Mouse (Mus musculus): Measurements from ENCODE around the gene Stoml1. TPM values are rescaled to one million over a fixed set of nuclear protein-coding genes. Genes with fewer than 3 reads are reported as not detected.

Stoml1 gene
- 10 to 100 TPM in 2 of 4 experiments, 1 to 10 TPM in 2; 8.6 to 10.8 (median 9.8) TPM for total RNA-seq (2022)

- peak; percentile 92 to 93 for DNase-seq (ENCODE audit: low spot score in 2 of 2)
Observed at GRCm38 (mm10) chr9:58253033-58253804, at the start of gene Stoml1. TSS of gene Stoml1 (plus strand) at chr9:58253164.

- peak; percentile 30 to 43 for DNase-seq (ENCODE audit: low spot score in 2 of 2)
Observed at GRCm38 (mm10) chr9:58203516-58204447, 49.2 kb upstream of the Stoml1 start, which contains the start of the genes Islr and Islr2. TSS of gene Islr (minus strand) at chr9:58204306. TSS of gene Islr2 (minus strand) at chr9:58204319.

- DNase-seq (ENCODE audit: low spot score in 2 of 2), result peak; percentile 84 to 85
Observed at GRCm38 (mm10) chr9:58204448-58205000, 48.4 kb upstream of the Stoml1 start.

- no peak for DNase-seq (ENCODE audit: low spot score in 2 of 2)
Observed at GRCm38 (mm10) chr9:58206013-58206412, 47.0 kb upstream of the Stoml1 start.

- DNase-seq (ENCODE audit: low spot score in 2 of 2), result no peak
Observed at GRCm38 (mm10) chr9:58209462-58210303, 43.3 kb upstream of the Stoml1 start.

- DNase-seq (ENCODE audit: low spot score in 2 of 2), result no peak
Observed at GRCm38 (mm10) chr9:58210304-58210627, 42.7 kb upstream of the Stoml1 start.

- no peak for DNase-seq (ENCODE audit: low spot score in 2 of 2)
Observed at GRCm38 (mm10) chr9:58213377-58213776, 39.6 kb upstream of the Stoml1 start.

GRCm38 (mm10) chr9:58213865-58214264 lies 39.1 kb upstream of the Stoml1 start:
- no peak for DNase-seq (ENCODE audit: low spot score in 2 of 2)

GRCm38 (mm10) chr9:58214519-58215180 lies 38.3 kb upstream of the Stoml1 start:
- no peak for DNase-seq (ENCODE audit: low spot score in 2 of 2)

GRCm38 (mm10) chr9:58216402-58216801 lies 36.6 kb upstream of the Stoml1 start:
- DNase-seq (ENCODE audit: low spot score in 2 of 2), result no peak

- no peak for DNase-seq (ENCODE audit: low spot score in 2 of 2)
Observed at GRCm38 (mm10) chr9:58218539-58218938, 34.4 kb upstream of the Stoml1 start.

- no peak for DNase-seq (ENCODE audit: low spot score in 2 of 2)
Observed at GRCm38 (mm10) chr9:58220218-58220903, 32.6 kb upstream of the Stoml1 start.

GRCm38 (mm10) chr9:58224356-58224755 lies 28.6 kb upstream of the Stoml1 start:
- no peak for DNase-seq (ENCODE audit: low spot score in 2 of 2)

- no peak for DNase-seq (ENCODE audit: low spot score in 2 of 2)
Observed at GRCm38 (mm10) chr9:58225915-58226913, 26.8 kb upstream of the Stoml1 start.

- DNase-seq (ENCODE audit: low spot score in 2 of 2), result no peak
Observed at GRCm38 (mm10) chr9:58228777-58229466, 24.0 kb upstream of the Stoml1 start.

- no peak for DNase-seq (ENCODE audit: low spot score in 2 of 2)
Observed at GRCm38 (mm10) chr9:58231746-58232145, 21.2 kb upstream of the Stoml1 start.

GRCm38 (mm10) chr9:58232374-58232773 lies 20.6 kb upstream of the Stoml1 start:
- no peak for DNase-seq (ENCODE audit: low spot score in 2 of 2)

- no peak for DNase-seq (ENCODE audit: low spot score in 2 of 2)
Observed at GRCm38 (mm10) chr9:58234502-58235015, 18.4 kb upstream of the Stoml1 start.
